Comparison of ENCODE assay signal across 8 mouse cellular contexts in the genomic region with DNA sequence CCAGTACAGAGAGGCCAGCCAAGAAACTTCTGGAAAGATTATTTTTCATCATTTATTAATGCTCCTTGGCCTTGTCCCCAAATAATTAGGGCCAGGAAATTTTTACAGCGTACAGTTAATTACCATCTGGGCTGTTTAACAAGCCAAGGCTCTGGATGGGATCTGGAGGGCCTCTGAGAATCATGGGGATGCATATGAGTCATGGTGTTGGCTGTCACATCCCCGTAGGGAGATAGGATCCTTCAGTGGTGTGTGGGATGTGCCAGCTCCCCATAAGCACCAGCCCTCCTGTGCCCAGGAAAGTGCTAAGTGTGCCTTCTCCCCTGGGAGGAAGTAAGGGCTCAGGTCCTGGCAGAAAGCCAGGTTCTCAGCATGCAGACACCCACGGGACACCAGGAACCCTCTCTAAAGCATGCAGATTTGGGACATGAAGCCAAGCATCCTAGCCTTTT.
DNase-seq lines count a peak whose midpoint lies in the region; ATAC-seq and TF ChIP-seq lines count a peak whose summit lies in the region.

No protein-coding gene starts in this region.

- DNase-seq in frontal cortex, postnatal 14 days (ENCODE audit: low spot score in 2 of 2): no peak
- peak; percentile 63 for DNase-seq in brain, embryonic 14.5 days (ENCODE audit: low read depth)
- peak; percentile 34 for DNase-seq in gastrocnemius, postnatal 25 days
- DNase-seq in layer of hippocampus, adult 9-10 months (ENCODE audit: low spot score): peak; percentile 24
- DNase-seq in thymus, postnatal 14 days: no peak
- no peak for DNase-seq in thymus, postnatal 10 days (ENCODE audit: low spot score in 2 of 2)
- no peak for DNase-seq in ovary, postnatal 14 days (ENCODE audit: low spot score)

- TF ChIP-seq CTCF in brain, embryonic 14.5 days (IDR thresholded peaks at IDR 0.05; ENCODE audit: borderline replicate concordance, extremely low read depth, insufficient read depth, insufficient read length): no peak

- ATAC-seq in frontal cortex, adult (ENCODE audit: low TSS enrichment): peak; percentile 98

- no peak for TF ChIP-seq POLR2A in brain, embryonic 14.5 days (IDR thresholded peaks at IDR 0.05; ENCODE audit: borderline replicate concordance, extremely low read depth, insufficient read depth, insufficient read length, poor library complexity, severe bottlenecking)

Comparison
In these comparisons a context has a peak if more than half of its experiments do, and no peak if none do; other contexts are left out.
1. DNase-seq: peak in brain, embryonic 14.5 days (single experiment), gastrocnemius, postnatal 25 days (single experiment) and layer of hippocampus, adult 9-10 months (single experiment); none in frontal cortex, postnatal 14 days (0 of 2), thymus, postnatal 14 days (single experiment), thymus, postnatal 10 days (0 of 2) and ovary, postnatal 14 days (single experiment).